Mouse (Mus musculus) CH12.LX (cell line): Measurements from ENCODE around the gene Fam19a5.

Source experiments
- CTCF ChIP-seq, 2 experiments: IDR thresholded peaks in 1 of 2; conservative IDR thresholded peaks in 1 of 2; 2 replicates each; pipeline ENCODE4 v1.5.1; 2011 to 2012; ENCODE audit warnings: low read depth in 2 of 2, low read length in 2 of 2, improper control_type of control experiment in 1 of 2, inconsistent platforms in 1 of 2, mild to moderate bottlenecking in 1 of 2, moderate library complexity in 1 of 2
- POLR2A ChIP-seq: IDR thresholded peaks from 2 replicates; pipeline ENCODE4 v1.6.1; 2011; ENCODE audit warnings: low read depth, mild to moderate bottlenecking, improper control_type of control experiment, low read length
- POLR2AphosphoS2 ChIP-seq: IDR thresholded peaks from 2 replicates; pipeline ENCODE4 v1.6.1; 2011; ENCODE audit warnings: low read depth, low read length, improper control_type of control experiment
- RCOR1 ChIP-seq: conservative IDR thresholded peaks from 2 replicates; pipeline ENCODE4 v1.6.1; 2012; ENCODE audit warnings: low read depth, mild to moderate bottlenecking, inconsistent platforms, low read length, improper control_type of control experiment
- USF2 ChIP-seq: conservative IDR thresholded peaks from 2 replicates; pipeline ENCODE4 v1.6.1; 2011; ENCODE audit warnings: low read depth, low read length, improper control_type of control experiment
- ZNF384 ChIP-seq: IDR thresholded peaks from 2 replicates; pipeline ENCODE4 v1.6.1; 2012; ENCODE audit warnings: low read depth, low read length, improper control_type of control experiment, inconsistent platforms

- no peak for TF ChIP-seq POLR2A
- TF ChIP-seq CTCF (conservative IDR thresholded peaks at IDR 0.05 in 1 of 2, IDR thresholded peaks at IDR 0.05 in 1 of 2; ENCODE audit: low read depth in 2 of 2, low read length in 2 of 2) = no peak
- TF ChIP-seq POLR2AphosphoS2 = no peak
- no peak for TF ChIP-seq RCOR1
- TF ChIP-seq ZNF384 = no peak
- no peak for TF ChIP-seq USF2
Measured at GRCm38 (mm10) chr15:87501737-87502136, 42.4 kb upstream of the Fam19a5 start.
